Mouse (Mus musculus): ENCODE measurements around the gene Tra2a.
"Not testable (repeated sequence)": the region's sequence is repeated elsewhere in the genome, so short reads cannot be mapped to it uniquely, and the experiment has no call there.

The Tra2a gene

DNA sequence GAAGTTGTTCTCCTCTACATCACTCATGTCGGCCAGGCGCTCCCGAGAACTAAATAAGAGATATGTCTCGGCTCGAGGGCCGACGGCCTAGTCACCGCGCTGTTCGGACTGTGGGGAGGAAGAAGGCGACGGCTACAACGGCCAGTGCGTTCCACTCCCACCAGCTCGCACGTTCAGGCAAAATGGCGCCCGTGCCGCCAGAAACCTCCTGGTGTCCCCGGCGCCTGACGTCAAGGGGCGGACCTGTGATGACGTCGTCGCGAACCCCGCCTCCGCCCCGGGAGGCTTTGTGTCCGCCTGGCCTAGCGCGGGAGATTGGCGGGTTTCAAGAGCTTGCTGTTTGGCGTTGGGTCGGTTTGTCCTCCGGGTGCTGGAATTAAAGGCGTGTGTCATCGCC lies at the start of gene Tra2a:
Tra2a (minus strand) TSS at position 187 of the 397 bp plus-strand sequence.
- peak; percentile 96 to 97 for DNase-seq (ENCODE audit: low spot score in 2 of 2)

DNA sequence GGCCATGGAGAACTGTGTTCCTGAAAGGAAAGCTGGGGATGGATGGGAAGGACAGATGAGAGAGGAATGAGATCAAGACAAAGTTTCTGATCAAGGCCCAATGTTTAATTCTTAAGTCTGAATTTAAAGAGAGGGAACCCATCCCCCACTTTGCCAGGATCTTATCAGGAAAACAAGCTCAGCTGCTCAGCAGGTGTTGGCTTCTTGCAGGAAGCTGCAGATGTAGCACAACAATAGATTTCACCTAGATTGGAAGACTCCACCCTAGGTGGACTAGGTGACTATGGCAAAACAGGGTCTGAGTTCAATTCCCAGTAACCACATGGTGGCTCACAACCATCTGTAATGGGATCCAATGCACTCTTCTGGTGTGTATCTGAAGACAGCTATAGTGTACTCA lies 34.5 kb upstream of the Tra2a start:
- no peak for DNase-seq (ENCODE audit: low spot score in 2 of 2)

DNA sequence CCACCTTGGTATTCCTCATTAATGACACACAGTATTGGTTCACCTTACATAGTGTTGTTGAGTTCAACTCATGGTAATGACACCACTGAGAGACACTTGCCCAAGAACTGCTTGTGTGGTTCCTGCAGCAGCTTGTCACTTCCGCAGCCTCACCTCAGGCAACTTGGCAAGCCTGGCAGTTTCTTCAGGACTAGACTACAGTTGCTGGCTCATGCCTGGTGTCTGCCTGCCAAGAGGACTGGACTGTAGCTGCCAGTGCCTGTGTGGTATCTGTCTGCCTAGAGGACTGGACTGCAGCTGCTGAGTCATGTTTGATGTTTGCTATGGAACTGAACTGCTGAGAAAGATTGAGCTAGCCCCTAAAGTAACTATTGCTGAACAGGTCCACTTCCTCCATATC lies 18.3 kb upstream of the Tra2a start:
- peak in 1 of 2 experiments; percentile 10 for DNase-seq (ENCODE audit: low spot score in 2 of 2)

DNA sequence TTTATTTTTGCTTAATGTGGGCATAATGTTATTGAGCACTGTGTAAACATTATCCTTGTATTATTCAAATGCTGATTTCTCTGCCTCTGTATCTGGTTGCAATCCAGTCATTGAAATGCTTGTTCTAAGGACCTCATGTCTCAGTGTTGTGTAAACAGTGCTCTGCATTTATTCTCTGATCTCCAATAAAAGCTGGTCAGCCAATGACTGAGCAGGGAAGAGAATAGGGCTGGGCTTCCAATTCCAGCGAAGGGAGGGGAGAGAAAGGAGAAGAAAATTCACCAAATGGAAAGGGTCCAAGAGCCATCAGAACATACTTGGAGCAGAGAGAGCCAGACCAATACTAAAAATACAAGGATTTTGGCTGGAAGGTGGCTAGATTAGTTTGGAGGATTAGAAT lies 17.1 kb upstream of the Tra2a start:
- no peak for DNase-seq (ENCODE audit: low spot score in 2 of 2)

DNA sequence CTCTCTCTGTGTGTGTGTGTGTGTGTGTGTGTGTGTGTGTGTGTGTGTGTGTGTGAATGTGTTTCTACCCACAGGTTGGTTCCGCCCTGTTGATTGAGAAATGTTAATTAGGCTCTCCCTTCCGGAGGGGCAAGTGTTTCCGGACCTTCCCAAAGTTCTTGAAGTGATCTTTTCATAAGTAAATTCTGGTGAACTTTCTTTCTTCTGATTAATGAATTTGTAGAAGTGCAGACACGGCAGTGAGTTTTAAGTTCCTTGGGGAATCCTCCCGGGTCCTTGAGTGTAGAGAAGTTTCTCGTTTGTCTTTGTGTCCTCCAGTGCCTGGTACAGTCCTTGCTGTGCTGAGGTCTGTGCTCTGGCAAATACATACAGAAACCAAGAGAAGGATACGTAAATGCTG lies 11.5 kb upstream of the Tra2a start:
- DNase-seq (ENCODE audit: low spot score in 2 of 2), result no peak

DNA sequence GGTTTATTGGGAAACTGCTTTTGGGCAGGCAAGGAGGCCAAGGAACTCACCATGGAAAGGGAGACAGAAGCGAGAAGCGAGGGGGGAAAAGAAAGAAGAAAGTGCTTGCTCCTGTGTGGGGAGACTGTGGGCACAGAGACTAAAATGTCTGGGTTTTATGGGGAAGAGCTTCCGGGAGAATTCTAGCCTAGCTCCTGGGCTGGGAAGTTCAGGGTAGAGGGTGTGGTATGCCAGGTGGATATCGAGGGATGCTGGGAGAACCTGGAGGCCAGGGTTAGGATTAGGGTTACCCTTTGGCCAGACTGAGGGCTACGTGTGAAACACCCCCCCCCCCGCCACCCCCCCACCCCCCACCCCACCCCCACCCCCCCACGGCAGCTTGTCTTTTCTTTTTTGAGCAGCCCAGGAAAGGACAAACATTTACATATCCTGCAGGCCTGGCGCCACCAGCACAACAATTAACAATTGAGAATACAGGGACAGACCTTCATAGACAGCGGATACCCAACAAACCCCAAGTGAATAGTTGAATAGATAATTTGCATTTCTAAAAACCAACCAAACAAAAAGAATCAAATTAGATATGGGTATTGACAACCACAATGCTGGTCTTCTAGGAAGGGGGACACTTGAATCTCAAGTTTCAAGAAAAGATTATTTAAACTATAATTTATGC lies 10.7 kb upstream of the Tra2a start:
- no peak for DNase-seq (ENCODE audit: low spot score in 2 of 2)

DNA sequence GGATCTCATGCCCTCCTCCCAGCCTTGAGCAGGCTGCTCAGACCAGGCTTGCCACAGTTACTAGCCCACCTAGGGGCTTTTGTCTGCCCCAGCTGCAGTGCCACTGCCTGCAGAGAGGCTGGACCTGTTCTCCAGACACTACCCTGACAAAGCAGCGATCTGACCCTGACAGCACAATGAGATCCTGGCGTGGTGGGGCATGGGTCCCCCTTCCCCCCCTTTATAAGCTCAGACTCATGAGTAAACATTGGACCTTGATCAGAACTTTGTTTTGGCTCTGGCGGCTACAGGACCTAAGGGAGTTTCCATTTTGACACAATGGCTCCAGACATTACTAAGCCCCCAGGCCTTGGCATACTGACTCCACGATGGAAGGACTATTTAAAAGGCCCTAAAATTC lies 10.1 kb upstream of the Tra2a start:
- DNase-seq (ENCODE audit: low spot score in 2 of 2), result no peak

DNA sequence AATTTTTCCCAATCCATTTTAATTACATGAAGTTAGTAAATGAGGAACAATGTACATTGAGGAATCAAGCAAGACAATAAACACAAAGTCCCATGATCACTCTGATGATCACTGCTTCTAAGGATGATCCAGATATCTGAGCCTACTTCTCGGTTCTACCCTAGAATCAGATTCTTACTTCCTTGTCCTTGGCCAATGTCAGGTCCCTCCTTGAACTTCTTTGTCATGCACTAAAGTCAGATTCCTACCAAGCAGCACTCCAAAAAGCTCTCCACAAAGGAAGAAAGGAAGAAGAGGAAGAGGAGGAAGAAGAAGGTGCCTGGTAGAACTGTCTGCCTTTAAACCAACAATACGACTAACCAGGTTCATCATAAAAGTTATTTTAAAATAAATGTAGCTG lies 9.0 kb upstream of the Tra2a start:
- no peak for DNase-seq (ENCODE audit: low spot score in 2 of 2)

DNA sequence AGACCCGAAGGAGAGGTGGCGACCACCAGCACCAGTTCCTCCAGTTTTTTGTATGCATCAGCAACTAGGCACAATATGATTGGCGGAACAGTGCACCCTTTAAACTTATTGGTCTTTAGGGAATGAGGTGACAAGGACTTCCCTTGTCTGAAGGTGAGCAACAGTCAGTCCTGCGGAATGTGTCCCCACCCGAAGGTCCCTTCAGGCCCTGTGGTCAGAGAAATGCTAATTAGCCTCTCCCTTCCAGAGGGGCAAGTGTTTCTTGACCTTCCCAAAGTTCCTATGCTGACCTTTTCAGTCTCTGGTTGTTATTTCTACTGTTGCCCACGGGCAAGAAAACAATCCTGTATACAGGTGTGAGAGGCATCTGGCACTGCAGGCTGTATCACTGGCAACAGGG lies 8.0 kb upstream of the Tra2a start:
- no peak for DNase-seq (ENCODE audit: low spot score in 2 of 2)

DNA sequence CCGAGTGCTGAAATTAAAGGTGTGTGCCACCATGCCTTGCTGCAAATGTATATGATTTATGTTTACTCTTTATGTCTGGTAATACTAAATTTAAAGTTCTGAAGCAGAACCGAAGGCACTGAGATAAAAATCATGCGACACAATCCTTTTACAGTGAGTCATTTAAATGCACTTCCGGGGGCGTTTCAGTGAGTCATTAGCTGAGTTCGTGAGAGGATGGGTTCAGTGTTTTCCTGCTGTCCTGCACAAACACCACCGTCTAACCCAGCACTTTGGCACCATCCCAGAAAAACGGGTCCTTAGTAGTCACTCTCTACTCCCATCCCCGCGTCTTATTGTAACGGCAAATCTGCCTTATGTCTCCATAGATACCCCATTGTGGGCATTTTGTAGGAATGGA lies 6.1 kb upstream of the Tra2a start:
- peak; percentile 14 to 24 for DNase-seq (ENCODE audit: low spot score in 2 of 2)

DNA sequence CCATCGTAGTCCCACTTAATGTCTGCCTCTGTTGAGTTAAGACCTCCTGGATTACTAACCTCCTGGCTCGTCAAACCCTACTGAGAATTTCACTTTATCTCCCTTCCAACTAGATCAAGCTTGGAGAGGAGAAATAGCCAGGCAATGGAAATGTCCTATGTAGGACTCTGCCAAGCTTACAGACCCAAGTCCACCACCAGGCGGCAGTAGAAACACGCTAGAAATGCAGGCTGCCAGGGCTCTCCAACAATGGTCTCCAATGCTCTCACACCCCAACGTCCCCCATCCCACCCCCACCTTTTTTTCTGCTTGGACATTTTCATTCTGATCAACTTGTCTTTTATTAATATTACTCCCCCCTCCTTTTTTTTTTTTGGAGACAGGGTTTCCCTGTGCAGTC lies 5.4 kb upstream of the Tra2a start:
- DNase-seq (ENCODE audit: low spot score in 2 of 2), result peak; percentile 76 to 79

DNA sequence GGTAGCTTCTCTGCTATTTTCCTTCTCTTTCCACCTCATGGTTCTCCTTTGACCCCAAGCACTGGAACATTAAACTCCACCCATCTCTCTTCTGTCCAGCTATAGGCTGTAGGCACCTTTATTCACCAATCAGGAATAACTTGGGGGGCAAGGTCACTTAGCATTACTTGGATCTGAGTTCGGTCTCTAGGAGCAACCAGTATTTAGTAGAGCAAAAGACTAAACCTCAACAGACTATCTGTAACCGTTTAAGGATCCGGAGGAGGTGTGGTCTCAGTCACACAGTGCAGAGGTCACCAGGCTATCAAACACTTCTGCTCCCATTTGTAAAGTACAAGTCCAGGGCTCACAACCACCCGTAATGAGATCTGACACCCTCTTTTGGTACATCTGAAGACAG lies 3.9 kb upstream of the Tra2a start:
- no peak for DNase-seq (ENCODE audit: low spot score in 2 of 2)

DNA sequence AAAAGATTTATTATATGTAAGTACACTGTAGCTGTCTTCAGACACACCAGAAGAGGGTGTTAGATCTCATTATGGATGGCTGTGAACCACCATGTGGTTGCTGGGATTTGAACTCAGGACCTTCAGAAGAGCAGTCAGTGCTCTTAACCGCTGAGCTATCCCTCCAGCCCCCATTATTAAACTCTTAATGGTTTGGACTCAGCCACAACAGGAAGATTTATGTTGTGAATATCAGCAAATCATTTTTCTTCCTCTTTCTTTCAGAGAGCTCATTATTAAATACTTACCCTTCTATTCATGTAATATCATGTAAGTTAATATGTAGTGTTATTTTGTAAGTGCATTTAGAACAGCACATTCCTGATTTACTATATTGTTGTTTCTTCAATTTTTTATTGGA lies 1.4 kb upstream of the Tra2a start:
- DNase-seq (ENCODE audit: low spot score in 2 of 2), result not testable (repeated sequence)

DNA sequence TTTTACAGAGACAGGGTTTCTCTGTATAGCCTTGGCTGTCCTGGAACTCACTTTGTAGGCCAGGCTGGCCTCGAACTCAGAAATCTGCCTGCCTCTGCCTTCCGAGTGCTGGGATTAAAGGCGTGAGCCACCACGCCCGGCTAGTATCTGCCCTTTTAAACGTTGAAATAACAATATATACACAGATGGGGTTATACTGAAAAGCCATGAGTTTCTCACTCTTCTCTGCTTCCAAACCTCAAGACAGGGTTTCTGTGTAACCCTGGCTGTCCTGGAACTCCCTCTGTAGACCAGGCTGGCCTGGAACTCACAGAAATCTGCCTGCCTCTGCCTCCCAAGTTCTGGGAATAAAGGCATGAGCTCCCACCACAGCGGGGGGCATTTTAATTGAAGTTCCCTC lies 613 bp upstream of the Tra2a start:
- DNase-seq (ENCODE audit: low spot score in 2 of 2), result not testable (repeated sequence)

DNA sequence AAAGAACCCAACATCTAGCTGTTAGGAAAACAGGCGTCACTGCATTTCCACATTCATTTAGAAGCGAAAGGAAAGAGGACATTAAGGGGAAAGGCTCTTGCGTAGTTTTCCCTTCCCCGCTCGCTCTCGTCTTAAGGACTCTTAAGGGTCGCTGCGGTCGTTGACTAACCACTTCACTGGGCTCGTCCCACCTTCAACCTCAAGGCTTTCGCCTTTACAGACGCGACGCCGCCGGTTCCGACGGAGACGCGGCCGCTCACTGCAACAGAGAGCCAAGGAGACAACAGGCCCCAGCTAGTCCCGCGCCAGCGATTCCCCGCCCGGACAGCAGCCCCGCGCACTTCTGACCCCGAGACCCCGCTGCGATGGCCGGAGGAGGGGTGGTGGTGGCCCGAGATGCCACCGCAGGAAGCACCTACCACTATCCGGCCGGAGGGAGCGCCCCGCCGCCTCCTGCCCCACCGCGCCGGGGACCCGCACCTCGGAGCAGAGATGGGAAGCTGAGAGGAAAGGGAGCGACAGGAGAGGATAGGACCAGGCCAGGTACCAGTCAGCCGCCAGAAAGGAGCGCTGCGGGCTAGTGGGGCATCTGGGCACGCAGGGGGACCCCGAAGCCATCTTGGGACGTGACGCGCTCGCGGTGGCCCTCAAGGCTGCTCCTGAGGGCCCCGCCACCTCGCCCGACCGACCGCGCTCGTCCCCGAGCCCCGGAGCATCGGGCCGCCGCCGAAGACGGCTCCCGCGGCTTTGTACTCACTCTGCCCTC lies 569 bp downstream of the Tra2a start:
- DNase-seq (ENCODE audit: low spot score in 2 of 2), result peak; percentile 23 to 45

DNA sequence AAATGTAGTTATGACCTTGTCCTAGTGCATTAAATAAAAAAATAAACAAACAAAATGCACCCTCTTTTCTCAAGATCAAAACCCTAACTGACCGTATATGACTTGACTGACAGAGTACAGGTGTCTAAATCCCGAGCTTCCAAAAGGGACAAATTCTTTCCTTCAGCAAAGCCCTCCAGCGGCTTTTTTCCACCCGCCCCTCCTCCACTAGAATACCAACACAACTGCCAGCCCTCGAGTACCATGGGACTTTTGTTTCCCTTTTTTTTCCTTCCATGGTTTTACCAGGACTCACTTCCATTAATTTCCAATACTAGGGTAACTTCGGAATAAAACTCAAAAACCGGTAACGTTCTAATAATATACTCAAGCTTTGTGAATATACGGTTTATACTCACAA lies 1.4 kb downstream of the Tra2a start:
- DNase-seq (ENCODE audit: low spot score in 2 of 2), result no peak

DNA sequence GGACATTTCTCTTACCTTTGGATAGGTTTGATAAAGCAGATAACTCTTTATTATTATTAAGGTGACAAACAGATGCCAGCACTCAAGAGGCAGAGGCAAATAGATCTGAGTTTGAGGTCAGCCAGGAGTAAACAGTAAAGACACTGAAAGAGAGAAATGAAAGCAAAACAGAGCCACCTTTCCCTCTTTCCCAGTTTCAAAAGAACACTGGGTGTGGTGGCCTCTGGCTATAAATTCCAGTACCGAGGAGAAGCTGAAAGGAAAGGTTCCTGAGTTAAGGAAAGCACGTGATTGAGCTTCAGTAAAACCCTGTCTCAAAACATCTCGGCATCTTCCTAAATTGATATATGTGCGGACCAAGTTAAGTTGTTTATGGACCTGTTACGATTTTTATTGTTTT lies 4.1 kb downstream of the Tra2a start:
- no peak for DNase-seq (ENCODE audit: low spot score in 2 of 2)

DNA sequence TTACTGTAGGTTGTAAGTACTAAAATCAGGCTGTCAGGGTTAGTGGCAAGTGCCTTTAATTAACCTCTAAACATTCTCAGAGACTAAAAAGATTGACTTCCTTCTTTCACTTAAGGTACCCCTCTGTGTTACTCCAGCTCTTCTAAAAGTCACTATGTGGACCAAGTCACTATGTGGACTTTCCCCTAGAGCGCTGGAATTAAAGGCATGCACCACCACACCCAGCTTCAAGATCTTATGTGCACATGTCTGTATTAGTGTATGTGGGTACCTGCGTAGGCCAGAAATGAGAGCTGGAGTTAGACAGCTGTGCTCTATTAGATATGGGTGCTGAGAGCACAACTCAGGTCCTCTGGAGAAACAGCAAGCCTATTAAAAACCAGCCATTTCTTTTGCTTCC lies 6.0 kb downstream of the Tra2a start:
- no peak for DNase-seq (ENCODE audit: low spot score in 2 of 2)

DNA sequence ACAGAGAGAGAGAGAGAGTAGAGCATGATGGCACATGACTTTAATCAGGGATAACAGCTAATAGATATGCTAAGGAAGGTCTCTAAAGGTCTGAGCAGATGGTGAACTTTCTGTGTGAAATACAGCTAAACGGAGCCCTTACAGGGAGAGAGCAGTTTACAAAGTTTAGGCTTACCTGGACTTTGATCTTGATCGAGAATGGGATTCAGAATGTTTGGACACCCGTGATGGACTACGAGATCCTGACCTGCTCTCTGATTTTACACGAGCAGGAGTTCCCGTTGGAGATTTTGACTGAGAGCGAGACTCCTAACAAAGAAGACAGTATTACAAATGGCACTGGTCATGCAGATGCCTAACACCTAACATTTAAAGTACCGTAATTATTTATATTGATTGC lies 11.6 kb downstream of the Tra2a start:
- DNase-seq (ENCODE audit: low spot score in 2 of 2), result no peak

DNA sequence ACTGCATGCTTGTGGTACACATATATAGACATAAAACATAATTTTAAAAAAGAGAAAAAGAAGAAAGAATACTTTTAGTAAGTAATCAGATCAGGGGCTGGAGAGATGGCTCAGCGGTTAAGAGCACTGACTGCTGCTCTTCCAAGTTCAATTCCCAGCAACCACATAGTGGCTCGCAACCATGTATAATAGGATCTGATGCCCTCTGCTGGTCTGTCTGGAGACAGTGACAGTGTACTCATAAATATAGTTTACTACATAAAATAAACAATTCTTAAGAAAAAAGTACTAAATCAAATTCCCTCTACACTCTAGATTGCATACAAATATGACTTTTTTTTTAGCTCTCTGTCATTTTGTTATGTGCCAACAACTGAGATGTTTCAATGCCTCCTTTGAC lies 12.6 kb downstream of the Tra2a start:
- no peak for DNase-seq (ENCODE audit: low spot score in 2 of 2)

DNA sequence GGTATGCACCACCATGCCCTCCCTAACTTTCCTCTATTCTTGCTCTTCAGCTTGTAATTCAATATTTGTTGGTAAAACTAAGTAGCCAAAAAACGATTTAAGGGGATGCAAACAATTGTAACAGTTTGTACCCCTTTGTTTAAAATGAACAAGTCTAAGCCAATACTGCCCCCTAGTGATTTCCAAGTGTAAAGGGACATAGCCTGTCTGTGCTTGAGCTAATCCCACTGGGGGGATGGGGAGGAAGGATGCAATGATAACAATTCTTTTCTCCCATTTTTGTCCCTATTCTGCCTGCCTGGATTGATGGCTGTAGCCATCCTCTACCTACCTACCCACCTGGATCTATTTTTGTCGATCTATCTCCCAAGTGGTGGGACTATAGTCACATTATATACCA lies 16.6 kb downstream of the Tra2a start:
- no peak for DNase-seq (ENCODE audit: low spot score in 2 of 2)

DNA sequence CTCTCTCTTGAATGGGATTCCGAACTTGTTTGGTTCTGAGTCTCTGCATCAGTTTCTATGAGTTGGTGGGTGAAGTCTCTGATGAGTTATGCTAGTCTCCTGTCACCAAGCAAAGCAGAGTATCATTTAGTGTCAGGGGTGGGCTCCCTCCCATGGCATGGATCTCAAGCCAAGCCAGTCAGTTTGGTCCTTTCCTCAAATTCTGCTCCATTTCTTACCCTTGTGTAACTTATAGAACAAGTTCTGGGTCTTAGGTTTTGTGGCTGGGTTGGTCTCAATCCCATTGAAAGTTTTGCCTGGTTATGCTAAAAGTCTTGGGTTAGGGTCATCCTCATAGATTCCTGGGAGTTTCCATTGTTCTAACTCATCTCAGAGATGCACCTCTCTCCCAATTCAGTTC lies 21.5 kb downstream of the Tra2a start:
- no peak for DNase-seq (ENCODE audit: low spot score in 2 of 2)

DNA sequence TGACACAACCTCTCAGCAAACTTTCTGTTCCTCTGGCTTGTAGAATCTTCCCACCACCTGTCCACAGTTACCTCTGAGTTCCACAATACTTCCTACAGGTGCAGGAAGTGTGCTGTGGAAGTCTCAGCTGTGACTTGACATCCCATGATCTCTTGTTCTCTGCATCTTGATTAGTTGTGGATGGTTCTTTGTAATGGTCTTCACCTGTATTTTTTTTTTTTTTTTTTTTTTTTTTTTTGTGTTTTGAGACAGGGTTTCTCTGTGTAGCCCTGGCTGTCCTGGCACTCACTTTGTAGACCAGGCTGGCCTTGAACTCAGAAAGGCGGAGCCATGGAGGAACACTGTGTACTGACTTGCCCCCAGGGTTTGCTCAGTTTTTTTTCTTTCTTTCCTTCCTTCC lies 22.3 kb downstream of the Tra2a start:
- DNase-seq (ENCODE audit: low spot score in 2 of 2), result no peak

DNA sequence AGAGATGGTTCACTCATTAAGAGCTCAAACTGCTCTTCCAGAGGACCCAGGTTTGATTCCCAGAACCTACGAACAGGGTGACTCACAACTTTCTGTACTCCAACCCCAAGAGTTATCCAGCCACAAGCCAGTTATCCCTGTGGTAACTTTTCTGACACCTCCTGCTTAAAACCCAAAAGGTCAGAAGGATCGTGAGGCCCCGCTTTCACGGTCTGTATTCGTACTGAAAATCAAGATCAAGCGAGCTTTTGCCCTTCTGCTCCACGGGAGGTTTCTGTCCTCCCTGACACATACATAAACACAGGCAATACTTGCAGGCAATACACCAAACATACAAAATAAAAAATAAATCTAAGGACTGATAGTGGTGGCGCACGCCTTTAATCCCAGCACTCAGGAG lies 27.5 kb downstream of the Tra2a start:
- peak; percentile 100 for DNase-seq (ENCODE audit: low spot score in 2 of 2)
